Mouse (Mus musculus) cortical plate, adult 2 months (tissue): ENCODE measurements around the gene Bcs1l. TPM values are rescaled to one million over a fixed set of nuclear protein-coding genes. Genes with fewer than 3 reads are reported as not detected.

Experiments
- H3K27ac ChIP-seq: fragments of 200-500 bp; 2 replicates; pipeline ENCODE4 v1.5.1; 2012; ENCODE audit warnings: low read length, control low read depth, inconsistent platforms; ENCODE audit not compliant: insufficient read depth
- H3K4me1 ChIP-seq: fragments of 200-500 bp; 2 replicates; pipeline ENCODE4 v1.6.1; 2011; ENCODE audit warnings: low read length; ENCODE audit not compliant: control insufficient read depth, insufficient read depth
- H3K4me3 ChIP-seq: fragments of 200-500 bp; 2 replicates; pipeline ENCODE4 v1.5.1; 2011; ENCODE audit warnings: mild to moderate bottlenecking, low read length, control low read depth; ENCODE audit not compliant: insufficient read depth
- CTCF ChIP-seq: fragments of 200-500 bp; IDR thresholded peaks from 2 replicates; pipeline ENCODE4 v1.5.1; 2011; ENCODE audit warnings: mild to moderate bottlenecking, control low read depth, low read length; ENCODE audit not compliant: insufficient read depth; ENCODE audit errors: extremely low read depth
- POLR2A ChIP-seq: fragments of 200-500 bp; IDR thresholded peaks from 2 replicates; pipeline ENCODE4 v1.6.1; 2011; ENCODE audit warnings: mild to moderate bottlenecking, low read length, control low read depth; ENCODE audit not compliant: insufficient read depth; ENCODE audit errors: extremely low read depth
- polyA plus RNA-seq: library from polyadenylated mRNA; depleted of rRNA; stranded (reverse); fragments of >200 nt; gene quantifications from 2 replicates; pipeline ENCODE4 v1.2.3, GENCODE M21; 2012; rRNA removed

Bcs1l gene
- polyA plus RNA-seq, 1 experiment = 31.4 TPM

DNA sequence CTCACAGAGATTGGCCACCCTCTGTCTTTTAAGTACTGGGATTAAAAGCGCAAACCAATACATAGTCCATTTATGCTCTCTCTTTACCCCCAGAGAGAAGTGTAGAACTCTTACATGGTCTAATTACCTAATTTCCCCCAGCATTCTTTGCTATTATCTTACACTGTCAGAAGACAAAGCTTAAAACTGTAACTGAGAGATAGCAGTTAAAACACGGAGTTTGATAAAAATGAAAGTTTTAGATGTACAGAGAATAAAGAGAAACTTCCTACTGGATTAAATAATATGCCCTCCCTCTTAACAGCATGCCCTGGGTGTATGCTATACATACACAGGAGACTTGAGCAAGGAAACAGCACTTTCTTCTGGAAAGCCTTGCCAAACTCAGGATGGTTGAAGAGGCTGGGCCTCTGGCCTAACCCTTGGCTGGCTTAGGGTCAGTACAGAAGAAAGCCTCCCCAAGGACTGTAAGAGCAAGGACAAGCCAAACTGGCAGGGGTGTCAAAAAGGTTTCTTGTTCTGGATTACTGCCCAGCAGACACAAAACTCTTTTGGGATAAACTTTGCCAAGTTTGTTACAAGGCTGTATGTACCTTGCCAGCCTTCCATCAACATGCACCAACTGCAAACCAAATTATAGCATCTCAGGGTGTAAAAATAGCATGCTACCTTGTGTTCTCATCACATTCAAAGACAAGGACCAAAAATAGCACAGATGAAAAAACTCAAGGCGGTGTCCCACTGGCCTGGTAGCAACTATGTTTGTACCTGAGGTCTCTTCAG lies 3.3 kb upstream of the Bcs1l start:
- H3K4me1 ChIP-seq = peaks cover 8% of the 10 kb centered on the region; the same call in 1 of the 2 replicates
- H3K4me3 ChIP-seq = no peak overlapping the region
- no peak overlapping the region for H3K27ac ChIP-seq
- TF ChIP-seq CTCF (no peak), POLR2A (no peak)

- no peak for TF ChIP-seq CTCF
- peak; percentile 41; the same call in 1 of the 2 replicates for TF ChIP-seq POLR2A
- Histone ChIP-seq H3K4me3 (peak overlapping the region; percentile 57), H3K4me1 (peaks cover 8% of the 10 kb centered on the region; the same call in 1 of the 2 replicates), H3K27ac (peak overlapping the region; percentile 0; the same call in 1 of the 2 replicates)
These were observed 786 bp upstream of the Bcs1l start for GRCm38 (mm10) chr1:74587233-74587772.

DNA sequence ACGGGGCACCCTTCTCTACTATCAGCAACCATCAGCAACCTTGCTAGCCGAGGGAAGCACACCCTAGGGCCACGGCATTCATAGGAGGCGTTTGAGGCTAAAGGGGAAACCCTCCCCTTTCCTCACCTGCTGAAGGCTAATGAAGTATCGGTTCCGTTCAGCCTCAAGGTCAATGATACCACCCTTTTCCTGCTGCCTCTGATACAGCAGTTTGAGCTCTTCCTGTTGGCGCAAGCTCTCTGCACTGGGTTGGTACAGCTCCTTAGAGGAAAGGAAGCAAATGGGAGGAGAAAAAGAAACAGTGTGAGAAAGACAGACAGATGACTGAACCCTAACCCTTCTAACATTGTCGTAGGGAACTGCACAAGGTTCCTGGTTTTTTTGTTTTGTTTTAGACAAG lies 6.3 kb downstream of the Bcs1l start:
- H3K4me1 ChIP-seq = no peaks in the 10 kb centered on the region
- TF ChIP-seq POLR2A (no peak), CTCF (no peak)
- no peak overlapping the region for H3K4me3 ChIP-seq
- no peak overlapping the region for H3K27ac ChIP-seq

DNA sequence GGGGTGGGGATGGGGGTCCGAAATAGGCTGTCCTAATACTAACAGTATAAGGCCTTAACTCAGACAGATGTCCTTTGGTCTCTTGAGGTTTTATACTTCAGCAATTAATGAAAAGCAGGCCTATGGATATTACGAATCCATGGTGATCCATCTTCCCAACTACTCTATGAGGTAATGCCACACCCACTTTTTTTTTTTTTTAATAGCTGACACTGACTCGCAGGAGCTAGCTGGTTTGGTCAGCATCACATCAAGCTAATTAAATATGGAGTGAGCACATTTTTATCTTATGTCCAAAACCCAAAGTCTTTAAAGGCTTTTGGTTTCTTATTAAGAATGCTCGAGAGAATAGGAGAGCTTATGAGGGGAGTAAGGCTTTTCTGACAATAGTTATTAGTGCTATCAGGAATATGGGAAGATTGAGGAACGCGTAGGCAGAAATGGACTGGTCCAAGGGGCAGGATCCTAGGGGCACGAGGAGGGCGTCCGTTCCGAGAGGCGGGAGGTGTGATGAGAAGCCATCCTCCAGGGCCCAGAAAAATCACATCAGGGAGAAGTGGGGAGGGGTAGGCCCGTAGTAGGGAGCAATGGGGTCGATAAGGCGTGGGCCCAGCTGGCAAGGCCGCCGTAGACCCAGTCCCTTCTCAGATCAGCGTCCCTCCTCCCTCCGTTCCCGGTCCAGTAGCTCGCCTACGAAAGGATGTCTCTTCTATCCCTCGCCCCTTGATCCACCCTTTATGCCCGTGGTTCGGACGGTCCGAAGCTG lies 12.6 kb downstream of the Bcs1l start:
- H3K27ac ChIP-seq = 0 out of 2 replicates have a peak overlapping the region, but pooled peaks have one; percentile 17
- H3K4me1 ChIP-seq = peaks cover 2% of the 10 kb centered on the region; the same call in 1 of the 2 replicates
- peak overlapping the region; percentile 81 for H3K4me3 ChIP-seq
- TF ChIP-seq CTCF = no peak
- TF ChIP-seq POLR2A = no peak

- peaks cover 2% of the 10 kb centered on the region; the same call in 1 of the 2 replicates for H3K4me1 ChIP-seq
- TF ChIP-seq POLR2A (peak; percentile 92), CTCF (no peak)
These were observed 13.3 kb downstream of the Bcs1l start, which contains the start of the genes Rnf25 and Stk36 for GRCm38 (mm10) chr1:74601267-74601962. Gene Rnf25 (minus strand): TSS chr1:74601397. Gene Stk36 (plus strand): TSS chr1:74601445.

DNA sequence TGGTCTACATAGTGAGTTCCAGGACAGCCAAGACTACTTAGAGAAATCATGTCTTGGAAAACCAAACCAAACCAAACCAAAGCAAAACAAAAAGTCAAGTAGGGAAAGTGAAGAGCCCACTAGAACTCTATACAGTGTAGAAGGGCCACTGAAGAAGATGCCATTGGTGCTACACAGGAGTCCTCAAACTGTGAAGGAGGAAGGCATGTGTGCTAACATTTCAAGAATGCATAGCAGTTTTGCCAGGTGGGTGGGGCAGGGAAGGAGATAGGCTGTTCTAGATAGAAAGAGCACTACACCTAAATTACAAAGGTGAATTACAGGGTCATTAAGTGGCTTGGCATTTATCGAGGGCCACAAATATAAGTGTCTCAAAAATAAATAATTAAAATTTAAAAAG lies 36.1 kb downstream of the Bcs1l start:
- Histone ChIP-seq H3K27ac (no peak overlapping the region), H3K4me1 (no peaks in the 10 kb centered on the region), H3K4me3 (no peak overlapping the region)
- TF ChIP-seq POLR2A (no peak), CTCF (no peak)

More at GRCm38 (mm10) chr1:74601267-74601962, 13.3 kb downstream of the Bcs1l start, which contains the start of the genes Rnf25 and Stk36:
- peak within 1 kb of the TSS; percentile 81 for H3K4me3 ChIP-seq
- 0 out of 2 replicates have a peak within 1 kb of the TSS, but pooled peaks have one; percentile 17 for H3K27ac ChIP-seq

DNA sequence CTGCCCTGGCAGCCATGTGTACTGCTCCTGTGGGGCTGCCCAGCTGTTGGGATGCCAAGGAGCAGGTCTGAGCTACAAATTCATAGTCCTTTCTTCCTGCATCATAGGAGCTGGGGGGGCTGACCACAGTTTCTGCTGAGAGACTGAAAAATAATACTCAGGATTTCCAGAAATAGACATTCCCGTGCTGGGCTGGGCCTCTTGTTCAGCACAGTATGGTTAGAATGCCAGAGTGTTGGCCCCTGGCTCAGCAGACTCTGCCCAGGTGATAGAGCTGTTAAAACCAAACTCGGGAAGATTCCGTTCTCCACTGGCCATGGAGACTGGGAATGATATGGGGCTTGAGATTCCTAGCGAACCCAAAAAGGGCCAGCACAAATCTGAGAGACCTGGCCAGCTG lies 38.0 kb downstream of the Bcs1l start:
- no peak for TF ChIP-seq CTCF
- no peak for TF ChIP-seq POLR2A
- H3K27ac ChIP-seq = no peak overlapping the region
- H3K4me1 ChIP-seq = no peaks in the 10 kb centered on the region
- no peak overlapping the region for H3K4me3 ChIP-seq

GRCm38 (mm10) chr1:74628001-74628400 lies 39.9 kb downstream of the Bcs1l start:
- no peak for TF ChIP-seq POLR2A
- Histone ChIP-seq H3K4me1 (no peaks in the 10 kb centered on the region), H3K27ac (no peak overlapping the region), H3K4me3 (no peak overlapping the region)

DNA sequence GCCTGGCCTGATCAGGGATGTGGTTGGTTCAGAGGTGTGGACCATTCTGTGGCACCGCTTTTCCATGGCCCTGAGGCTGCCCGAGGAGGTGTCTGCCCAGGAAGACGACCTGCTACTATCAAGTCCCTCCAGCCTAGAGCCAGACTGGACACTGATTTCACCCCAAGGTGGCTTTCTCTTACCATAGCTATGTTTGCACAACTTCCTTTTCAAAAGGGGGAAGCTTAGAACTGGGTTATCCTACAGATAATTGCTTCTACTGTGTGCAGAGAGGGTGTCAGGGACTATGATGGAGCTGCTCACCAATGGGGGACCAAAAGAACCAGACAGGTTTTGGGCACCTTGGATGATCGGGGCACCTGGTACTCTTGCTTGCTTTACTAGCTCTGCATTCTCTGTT lies 44.6 kb downstream of the Bcs1l start:
- TF ChIP-seq POLR2A = no peak
- TF ChIP-seq CTCF = no peak

More for the DNA sequence above, 44.6 kb downstream of the Bcs1l start:
- H3K4me1 ChIP-seq = no peaks in the 10 kb centered on the region
- no peak overlapping the region for H3K27ac ChIP-seq
- no peak overlapping the region for H3K4me3 ChIP-seq

Other genes with a start within 250 kb of the Bcs1l start
- gene Catip, start 226.2 kb upstream of the Bcs1l start, polyA plus RNA-seq = 4.6 and 5.1 TPM in 2 replicates
- gene Slc11a1, start 213.1 kb upstream of the Bcs1l start, polyA plus RNA-seq = 7.6 and 8.9 TPM in 2 replicates
- gene Ctdsp1, start 196.8 kb upstream of the Bcs1l start, polyA plus RNA-seq = 25.4 and 26.8 TPM in 2 replicates
- 0.56 and 0.66 TPM in 2 replicates for gene Vil1, start 178.9 kb upstream of the Bcs1l start, polyA plus RNA-seq
- gene Cnot9, start 82.2 kb upstream of the Bcs1l start, polyA plus RNA-seq = 25.0 and 26.5 TPM in 2 replicates
- 18.5 and 20.4 TPM in 2 replicates for gene Plcd4, start 45.4 kb upstream of the Bcs1l start, polyA plus RNA-seq
- gene Usp37, start 44.0 kb upstream of the Bcs1l start, polyA plus RNA-seq = 9.7 and 10.4 TPM in 2 replicates
- gene Zfp142, start within 50 bp of the Bcs1l start, polyA plus RNA-seq = 23.9 TPM in 2 replicates
- 125 and 128 TPM in 2 replicates for gene Rnf25, start 13.1 kb downstream of the Bcs1l start, polyA plus RNA-seq
- 3.7 and 4.4 TPM in 2 replicates for gene Stk36, start 13.2 kb downstream of the Bcs1l start, polyA plus RNA-seq
- gene Ttll4, start 73.5 kb downstream of the Bcs1l start, polyA plus RNA-seq = 17.0 and 17.7 TPM in 2 replicates
- gene Cyp27a1, start 125.3 kb downstream of the Bcs1l start, polyA plus RNA-seq = 9.9 and 12.5 TPM in 2 replicates
- gene Prkag3, start 160.9 kb downstream of the Bcs1l start, polyA plus RNA-seq = 0.06 and 0.13 TPM in 2 replicates
- gene Wnt6, start 183.6 kb downstream of the Bcs1l start, polyA plus RNA-seq = 1.2 and 2.2 TPM in 2 replicates
- gene Wnt10a, start 203.2 kb downstream of the Bcs1l start, polyA plus RNA-seq = 8.1 and 8.8 TPM in 2 replicates